Mouse (Mus musculus): ENCODE results near the gene Cox7a2l. TPM values are rescaled to one million over a fixed set of nuclear protein-coding genes. Genes with fewer than 3 reads are reported as not detected.

Cox7a2l gene
- total and polyA plus RNA-seq, 2 experiments: 114 to 203 TPM

DNA sequence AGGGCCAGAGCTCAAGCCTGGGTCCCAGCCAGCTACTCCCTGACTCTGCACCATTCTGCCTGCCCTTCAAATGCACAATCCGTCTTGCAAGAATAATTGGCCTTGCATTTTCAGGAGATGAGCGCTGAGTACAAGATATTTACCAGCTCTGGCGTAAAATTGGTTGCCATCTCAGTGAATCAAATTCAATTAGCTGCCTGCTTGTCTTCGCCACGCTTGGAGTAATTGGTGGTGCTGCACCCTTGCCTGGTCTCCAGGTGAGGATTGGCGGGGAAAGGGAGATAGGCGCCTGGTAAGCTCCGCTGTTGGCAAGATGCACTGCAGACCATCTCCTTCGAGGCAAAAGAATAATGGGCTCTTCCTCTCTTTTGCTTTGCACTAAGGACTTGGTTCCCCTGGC, 21.0 kb upstream of the Cox7a2l start:
- H3K79me2 ChIP-seq (ENCODE audit: control insufficient read depth, insufficient read depth, low read length): no peaks in the 10 kb centered on the region
- no peak for DNase-seq (ENCODE audit: extremely low read depth, low read depth, low spot score)

GRCm38 (mm10) chr17:83533150-83533549, 16.0 kb upstream of the Cox7a2l start:
- Histone ChIP-seq H3K4me3 (ENCODE audit: insufficient read depth, low read depth, low read length) (no peak overlapping the region), H3K36me3 (ENCODE audit: control insufficient read depth, insufficient read depth, low read length) (no peaks in the 10 kb centered on the region), H3K27me3 (ENCODE audit: control insufficient read depth, insufficient read depth, low read length) (no peaks in the 10 kb centered on the region), H3K9ac (ENCODE audit: low read depth, low read length) (no peak overlapping the region), H3K79me2 (ENCODE audit: control insufficient read depth, insufficient read depth, low read length) (no peaks in the 10 kb centered on the region), H3K27ac (replicated peaks; ENCODE audit: insufficient read depth, low read depth, low read length) (no peak overlapping the region), H3K4me1 (ENCODE audit: control insufficient read depth, insufficient read depth, low read length) (0 out of 2 replicates have a peak, but pooled peaks cover under 1% of the 10 kb centered on the region)
- no peak for TF ChIP-seq POLR2A (IDR thresholded peaks at IDR 0.05; ENCODE audit: extremely low read depth, insufficient read depth, low read length)
- 30% methylated on average over 9 of the region's 9 CpGs for WGBS
- DNase-seq (ENCODE audit: extremely low read depth, low read depth, low spot score): peak; percentile 77

More for the DNA sequence above, 21.0 kb upstream of the Cox7a2l start:
- Histone ChIP-seq H3K4me3 (ENCODE audit: insufficient read depth, low read depth, low read length) (no peak overlapping the region), H3K9ac (ENCODE audit: low read depth, low read length) (no peak overlapping the region), H3K36me3 (ENCODE audit: control insufficient read depth, insufficient read depth, low read length) (no peaks in the 10 kb centered on the region), H3K4me1 (ENCODE audit: control insufficient read depth, insufficient read depth, low read length) (no peaks in the 10 kb centered on the region), H3K27ac (replicated peaks; ENCODE audit: insufficient read depth, low read depth, low read length) (no peak overlapping the region), H3K27me3 (ENCODE audit: control insufficient read depth, insufficient read depth, low read length) (no peaks in the 10 kb centered on the region)
- WGBS: 84% methylated on average over 9 of the region's 9 CpGs
- no peak for TF ChIP-seq POLR2A (IDR thresholded peaks at IDR 0.05; ENCODE audit: extremely low read depth, insufficient read depth, low read length)
- no peak for TF ChIP-seq CTCF (IDR thresholded peaks at IDR 0.05; ENCODE audit: low read depth, low read length)

- H3K4me3 ChIP-seq (ENCODE audit: insufficient read depth, low read depth, low read length): no peak overlapping the region
- H3K36me3 ChIP-seq (ENCODE audit: control insufficient read depth, insufficient read depth, low read length): no peaks in the 10 kb centered on the region
- peak overlapping the region; percentile 61 for H3K27ac ChIP-seq (replicated peaks; ENCODE audit: insufficient read depth, low read depth, low read length)
- no peak overlapping the region for H3K9ac ChIP-seq (ENCODE audit: low read depth, low read length)
- TF ChIP-seq POLR2A (IDR thresholded peaks at IDR 0.05; ENCODE audit: extremely low read depth, insufficient read depth, low read length) (no peak), CTCF (IDR thresholded peaks at IDR 0.05; ENCODE audit: low read depth, low read length) (no peak)
- H3K4me1 ChIP-seq (ENCODE audit: control insufficient read depth, insufficient read depth, low read length): peaks cover 4% of the 10 kb centered on the region; the same call in 1 of the 2 replicates
- no peaks in the 10 kb centered on the region for H3K27me3 ChIP-seq (ENCODE audit: control insufficient read depth, insufficient read depth, low read length)
- WGBS: 46% methylated on average over 17 of the region's 17 CpGs
- DNase-seq (ENCODE audit: extremely low read depth, low read depth, low spot score): no peak
- no peaks in the 10 kb centered on the region for H3K79me2 ChIP-seq (ENCODE audit: control insufficient read depth, insufficient read depth, low read length)
Measured at GRCm38 (mm10) chr17:83527651-83528381, 10.7 kb upstream of the Cox7a2l start.

GRCm38 (mm10) chr17:83526624-83527532, 9.7 kb upstream of the Cox7a2l start:
- no peak overlapping the region for H3K4me3 ChIP-seq (ENCODE audit: insufficient read depth, low read depth, low read length)
- no peaks in the 10 kb centered on the region for H3K79me2 ChIP-seq (ENCODE audit: control insufficient read depth, insufficient read depth, low read length)

DNA sequence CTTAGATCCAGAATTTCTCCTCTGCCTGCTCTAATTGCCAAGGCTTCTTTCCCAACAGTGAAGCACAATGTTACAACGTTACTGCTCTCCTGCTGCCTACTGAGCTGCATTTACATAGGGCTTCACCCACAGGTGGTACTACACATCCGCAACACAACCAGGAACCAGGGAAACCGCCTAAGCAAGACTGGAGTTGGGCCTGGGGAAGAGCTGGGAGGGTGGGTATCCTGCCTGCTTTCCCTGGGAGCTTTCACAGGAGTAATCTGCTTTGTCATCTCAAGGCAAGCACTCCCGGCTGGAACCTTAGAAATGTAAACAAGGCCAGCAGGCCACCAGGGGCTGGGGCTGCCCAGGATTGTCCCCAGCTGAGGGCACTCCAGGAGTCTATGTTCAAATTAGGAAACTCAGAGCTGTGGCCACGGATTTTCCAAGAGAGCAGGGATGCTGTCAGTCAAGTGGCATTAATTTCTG, 9.0 kb upstream of the Cox7a2l start:
- H3K79me2 ChIP-seq (ENCODE audit: control insufficient read depth, insufficient read depth, low read length): no peaks in the 10 kb centered on the region
- TF ChIP-seq CTCF (IDR thresholded peaks at IDR 0.05; ENCODE audit: low read depth, low read length) (no peak), POLR2A (IDR thresholded peaks at IDR 0.05; ENCODE audit: extremely low read depth, insufficient read depth, low read length) (no peak)
- no peaks in the 10 kb centered on the region for H3K36me3 ChIP-seq (ENCODE audit: control insufficient read depth, insufficient read depth, low read length)
- DNase-seq (ENCODE audit: extremely low read depth, low read depth, low spot score): no peak
- 50% methylated on average over 5 of the region's 5 CpGs for WGBS
- H3K9ac ChIP-seq (ENCODE audit: low read depth, low read length): no peak overlapping the region; the same call in 1 of the 2 replicates
- no peak overlapping the region for H3K4me3 ChIP-seq (ENCODE audit: insufficient read depth, low read depth, low read length)
- peaks cover 4% of the 10 kb centered on the region; the same call in 1 of the 2 replicates for H3K4me1 ChIP-seq (ENCODE audit: control insufficient read depth, insufficient read depth, low read length)
- H3K27ac ChIP-seq (replicated peaks; ENCODE audit: insufficient read depth, low read depth, low read length): no peak overlapping the region
- H3K27me3 ChIP-seq (ENCODE audit: control insufficient read depth, insufficient read depth, low read length): no peaks in the 10 kb centered on the region

More at GRCm38 (mm10) chr17:83526624-83527532, 9.7 kb upstream of the Cox7a2l start:
- H3K4me1 ChIP-seq (ENCODE audit: control insufficient read depth, insufficient read depth, low read length): peaks cover 4% of the 10 kb centered on the region; the same call in 1 of the 2 replicates
- H3K9ac ChIP-seq (ENCODE audit: low read depth, low read length): no peak overlapping the region
- no peak for DNase-seq (ENCODE audit: extremely low read depth, low read depth, low spot score)
- WGBS: 49% methylated on average over 13 of the region's 13 CpGs
- peak overlapping the region; percentile 61 for H3K27ac ChIP-seq (replicated peaks; ENCODE audit: insufficient read depth, low read depth, low read length)
- no peaks in the 10 kb centered on the region for H3K27me3 ChIP-seq (ENCODE audit: control insufficient read depth, insufficient read depth, low read length)
- no peak for TF ChIP-seq POLR2A (IDR thresholded peaks at IDR 0.05; ENCODE audit: extremely low read depth, insufficient read depth, low read length)
- TF ChIP-seq CTCF (IDR thresholded peaks at IDR 0.05; ENCODE audit: low read depth, low read length): no peak
- no peaks in the 10 kb centered on the region for H3K36me3 ChIP-seq (ENCODE audit: control insufficient read depth, insufficient read depth, low read length)
